Mouse (Mus musculus): Measurements from ENCODE around the gene Arhgap19. TPM values are rescaled to one million over a fixed set of nuclear protein-coding genes. Genes with fewer than 3 reads are reported as not detected.

The Arhgap19 gene
- polyA plus RNA-seq, 1 experiment = 2.1 TPM

DNA sequence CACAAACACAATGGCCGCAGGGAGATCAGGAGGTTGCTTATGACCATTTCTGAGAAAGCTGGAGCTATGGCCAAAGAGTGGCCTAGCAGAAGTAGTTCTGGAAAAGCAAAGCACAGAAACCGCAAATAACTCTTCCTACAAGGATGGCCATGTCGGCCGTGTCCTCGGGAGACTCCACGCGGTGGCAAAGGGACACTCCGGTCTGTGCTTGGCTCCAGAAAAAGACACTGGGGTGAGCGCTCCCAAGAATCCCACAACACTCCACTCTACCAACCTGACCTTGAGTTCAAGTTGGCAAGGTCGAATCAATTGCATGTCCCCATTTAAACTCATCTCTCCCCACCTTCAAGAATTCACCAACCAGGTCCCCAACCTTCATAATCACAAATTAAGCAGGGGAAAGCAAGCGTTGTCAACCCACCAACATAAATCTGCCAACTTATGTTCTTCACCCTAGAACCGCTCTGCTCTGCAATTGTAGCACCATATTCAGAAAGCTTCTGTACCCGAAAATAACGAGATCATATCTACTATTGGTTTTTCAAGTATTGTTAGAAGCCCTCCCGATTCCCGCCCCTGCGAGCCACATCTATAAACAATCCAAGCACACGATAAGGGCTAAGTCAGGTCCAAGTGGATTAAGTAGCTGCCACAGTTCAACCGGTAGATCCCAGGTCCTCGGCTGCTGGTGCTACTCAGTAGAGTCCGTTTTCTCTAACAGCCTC lies 44.7 kb upstream of the Arhgap19 start:
- 8% methylated on average over 21 of the region's 21 CpGs for WGBS
- peak overlapping the region; percentile 97 for H3K4me3 ChIP-seq (ENCODE audit: low read depth, low read length)
- TF ChIP-seq CTCF (IDR thresholded peaks at IDR 0.05; ENCODE audit: extremely low read depth, insufficient read length, insufficient replicate concordance, low read depth, low read length) (no peak), POLR2A (IDR thresholded peaks at IDR 0.05; ENCODE audit: low read depth, low read length) (peak; percentile 13; the same call in 1 of the 2 replicates)
- H3K27ac ChIP-seq (ENCODE audit: insufficient read depth, low read depth, low read length) = peak overlapping the region; percentile 99
- H3K4me1 ChIP-seq (ENCODE audit: control insufficient read depth, insufficient read depth, insufficient read length, low read length) = peaks cover 5% of the 10 kb centered on the region
- no peaks in the 10 kb centered on the region for H3K36me3 ChIP-seq (ENCODE audit: control insufficient read depth, insufficient read depth, low read length)
- no peaks in the 10 kb centered on the region for H3K27me3 ChIP-seq (ENCODE audit: control insufficient read depth, insufficient read depth, low read length)

DNA sequence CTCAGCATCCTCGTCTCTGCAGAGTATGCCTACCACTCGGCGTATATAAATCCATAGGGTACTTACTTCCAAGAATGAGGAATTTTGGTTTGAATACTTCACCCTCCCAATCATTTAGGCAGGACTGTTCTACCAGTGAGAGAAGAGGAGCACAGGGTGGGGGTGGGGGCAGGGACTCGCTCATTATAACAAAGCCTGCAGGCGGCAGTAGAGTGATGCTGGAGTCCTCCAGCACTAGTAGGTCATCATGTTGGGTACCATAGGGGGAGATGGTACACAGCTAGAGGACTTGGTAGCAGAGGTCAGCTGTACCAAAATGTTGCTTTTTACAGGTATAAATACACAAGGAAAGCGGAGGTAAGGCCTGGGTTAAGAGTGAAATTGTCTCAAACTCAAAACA lies 42.5 kb upstream of the Arhgap19 start:
- Histone ChIP-seq H3K4me3 (ENCODE audit: low read depth, low read length) (no peak overlapping the region), H3K36me3 (ENCODE audit: control insufficient read depth, insufficient read depth, low read length) (no peaks in the 10 kb centered on the region), H3K27ac (ENCODE audit: insufficient read depth, low read depth, low read length) (no peak overlapping the region), H3K27me3 (ENCODE audit: control insufficient read depth, insufficient read depth, low read length) (no peaks in the 10 kb centered on the region), H3K4me1 (ENCODE audit: control insufficient read depth, insufficient read depth, insufficient read length, low read length) (peaks cover 12% of the 10 kb centered on the region)
- peak; percentile 58; the same call in 1 of the 2 replicates for TF ChIP-seq CTCF (IDR thresholded peaks at IDR 0.05; ENCODE audit: extremely low read depth, insufficient read length, insufficient replicate concordance, low read depth, low read length)
- TF ChIP-seq POLR2A (IDR thresholded peaks at IDR 0.05; ENCODE audit: low read depth, low read length) = no peak
- whole genome bisulfite sequencing = 80% methylated on average over 6 of the region's 6 CpGs

DNA sequence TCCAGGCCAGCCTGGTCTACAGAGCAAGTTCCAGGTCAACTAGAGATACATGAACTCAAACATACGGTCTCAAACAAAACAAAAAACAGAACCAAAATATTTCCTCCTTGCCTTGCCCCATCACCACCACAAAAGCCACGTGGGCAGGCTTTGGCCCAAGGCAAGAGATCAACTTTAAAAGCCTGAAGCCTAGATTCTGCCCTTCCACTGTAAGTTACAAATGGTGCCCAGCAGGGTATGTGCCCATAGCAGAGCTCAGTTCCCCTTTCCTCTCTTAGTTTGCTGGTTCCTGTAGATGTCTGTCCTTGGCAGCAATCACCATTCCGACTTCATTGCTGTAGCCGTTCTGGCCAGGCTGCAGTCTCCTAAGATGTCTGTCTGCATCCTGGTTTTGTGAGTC lies 40.9 kb upstream of the Arhgap19 start:
- 73% methylated on average over 4 of the region's 4 CpGs for WGBS
- Histone ChIP-seq H3K27me3 (ENCODE audit: control insufficient read depth, insufficient read depth, low read length) (no peaks in the 10 kb centered on the region), H3K4me1 (ENCODE audit: control insufficient read depth, insufficient read depth, insufficient read length, low read length) (peaks cover 12% of the 10 kb centered on the region), H3K36me3 (ENCODE audit: control insufficient read depth, insufficient read depth, low read length) (no peaks in the 10 kb centered on the region), H3K27ac (ENCODE audit: insufficient read depth, low read depth, low read length) (no peak overlapping the region), H3K4me3 (ENCODE audit: low read depth, low read length) (no peak overlapping the region)
- no peak for TF ChIP-seq CTCF (IDR thresholded peaks at IDR 0.05; ENCODE audit: extremely low read depth, insufficient read length, insufficient replicate concordance, low read depth, low read length)
- no peak for TF ChIP-seq POLR2A (IDR thresholded peaks at IDR 0.05; ENCODE audit: low read depth, low read length)

DNA sequence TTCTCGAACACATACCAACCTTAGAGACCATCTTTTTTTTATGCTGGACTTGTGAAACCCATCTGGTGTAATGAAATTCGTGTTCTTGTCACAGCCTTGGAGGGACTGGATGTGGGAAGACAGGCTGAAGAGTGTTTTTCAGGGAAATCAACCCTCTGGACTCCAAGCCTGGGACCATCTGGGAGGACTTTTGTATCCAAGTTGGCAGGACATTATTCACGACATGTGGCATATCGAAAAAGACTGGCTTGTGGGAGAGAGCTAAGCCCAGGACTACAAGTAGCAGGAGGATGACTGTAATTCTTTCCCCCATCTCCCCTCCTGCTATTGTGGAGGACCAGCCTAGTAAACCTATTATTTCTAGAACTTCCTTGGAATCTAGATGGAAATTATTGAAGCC lies 40.3 kb upstream of the Arhgap19 start:
- no peak overlapping the region for H3K27ac ChIP-seq (ENCODE audit: insufficient read depth, low read depth, low read length)
- no peaks in the 10 kb centered on the region for H3K27me3 ChIP-seq (ENCODE audit: control insufficient read depth, insufficient read depth, low read length)
- 86% methylated on average over 4 of the region's 4 CpGs for WGBS
- H3K4me1 ChIP-seq (ENCODE audit: control insufficient read depth, insufficient read depth, insufficient read length, low read length) = peaks cover 15% of the 10 kb centered on the region
- no peak for TF ChIP-seq CTCF (IDR thresholded peaks at IDR 0.05; ENCODE audit: extremely low read depth, insufficient read length, insufficient replicate concordance, low read depth, low read length)
- no peak for TF ChIP-seq POLR2A (IDR thresholded peaks at IDR 0.05; ENCODE audit: low read depth, low read length)
- no peaks in the 10 kb centered on the region for H3K36me3 ChIP-seq (ENCODE audit: control insufficient read depth, insufficient read depth, low read length)
- no peak overlapping the region for H3K4me3 ChIP-seq (ENCODE audit: low read depth, low read length)

DNA sequence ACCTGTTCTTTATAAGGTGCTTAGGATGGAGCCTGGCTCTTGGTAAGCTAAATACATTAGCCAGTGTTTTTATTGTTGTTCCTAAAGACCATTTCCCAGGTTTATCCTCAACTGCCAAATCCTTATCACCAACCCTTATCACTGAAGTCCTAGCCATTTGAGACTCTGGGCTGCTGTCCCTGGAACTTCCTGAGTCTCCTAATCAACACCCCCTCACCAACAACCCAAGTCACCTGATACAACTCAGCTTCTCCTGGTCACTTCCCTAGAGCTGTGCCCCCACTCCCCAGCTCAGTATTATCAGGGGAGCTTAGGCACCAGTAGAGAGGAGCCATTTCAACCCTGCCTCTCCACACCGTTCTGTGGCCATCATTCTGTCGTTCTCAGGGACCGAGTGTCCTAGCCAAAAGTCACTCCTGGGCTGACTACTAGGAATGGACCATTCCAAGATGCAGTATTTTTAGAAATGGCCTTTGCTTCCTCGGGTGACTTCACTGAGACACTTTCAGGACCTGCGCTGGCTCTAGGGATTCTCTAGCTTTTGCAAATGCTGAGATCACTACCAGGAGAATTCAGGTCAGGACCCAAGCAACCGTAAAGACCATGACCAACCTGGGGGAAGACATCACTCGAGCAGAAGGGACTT lies 39.4 kb upstream of the Arhgap19 start:
- Histone ChIP-seq H3K4me1 (ENCODE audit: control insufficient read depth, insufficient read depth, insufficient read length, low read length) (peaks cover 23% of the 10 kb centered on the region; the same call in 1 of the 2 replicates), H3K36me3 (ENCODE audit: control insufficient read depth, insufficient read depth, low read length) (no peaks in the 10 kb centered on the region), H3K27me3 (ENCODE audit: control insufficient read depth, insufficient read depth, low read length) (no peaks in the 10 kb centered on the region), H3K4me3 (ENCODE audit: low read depth, low read length) (no peak overlapping the region), H3K27ac (ENCODE audit: insufficient read depth, low read depth, low read length) (peak overlapping the region; percentile 19; the same call in 1 of the 2 replicates)
- TF ChIP-seq CTCF (IDR thresholded peaks at IDR 0.05; ENCODE audit: extremely low read depth, insufficient read length, insufficient replicate concordance, low read depth, low read length) (no peak), POLR2A (IDR thresholded peaks at IDR 0.05; ENCODE audit: low read depth, low read length) (no peak)
- WGBS = 52% methylated on average over 7 of the region's 7 CpGs

DNA sequence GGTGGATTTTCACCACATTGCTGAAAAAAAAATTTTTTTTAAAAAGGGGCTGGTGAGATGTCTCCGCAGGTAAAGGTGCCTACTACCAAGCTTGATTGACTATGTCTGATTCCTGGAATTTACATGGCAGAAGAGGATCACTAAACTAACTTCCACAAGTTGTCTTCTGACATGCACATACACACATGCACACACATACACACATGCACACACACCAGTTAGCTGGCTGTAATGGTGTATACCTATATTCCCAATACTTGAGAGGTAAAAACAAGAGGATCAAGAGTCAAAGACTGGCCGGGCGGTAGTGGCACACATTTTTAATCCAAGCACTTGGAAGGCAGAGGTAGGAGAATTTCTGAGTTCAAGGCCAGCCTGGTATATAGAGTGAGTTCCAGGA lies 37.8 kb upstream of the Arhgap19 start:
- Histone ChIP-seq H3K4me1 (ENCODE audit: control insufficient read depth, insufficient read depth, insufficient read length, low read length) (peaks cover 18% of the 10 kb centered on the region; the same call in 1 of the 2 replicates), H3K27ac (ENCODE audit: insufficient read depth, low read depth, low read length) (peak overlapping the region; percentile 83), H3K36me3 (ENCODE audit: control insufficient read depth, insufficient read depth, low read length) (no peaks in the 10 kb centered on the region), H3K4me3 (ENCODE audit: low read depth, low read length) (no peak overlapping the region), H3K27me3 (ENCODE audit: control insufficient read depth, insufficient read depth, low read length) (no peaks in the 10 kb centered on the region)
- TF ChIP-seq CTCF (IDR thresholded peaks at IDR 0.05; ENCODE audit: extremely low read depth, insufficient read length, insufficient replicate concordance, low read depth, low read length) = no peak
- TF ChIP-seq POLR2A (IDR thresholded peaks at IDR 0.05; ENCODE audit: low read depth, low read length) = no peak
- 86% methylated on average over 3 of the region's 3 CpGs for WGBS

DNA sequence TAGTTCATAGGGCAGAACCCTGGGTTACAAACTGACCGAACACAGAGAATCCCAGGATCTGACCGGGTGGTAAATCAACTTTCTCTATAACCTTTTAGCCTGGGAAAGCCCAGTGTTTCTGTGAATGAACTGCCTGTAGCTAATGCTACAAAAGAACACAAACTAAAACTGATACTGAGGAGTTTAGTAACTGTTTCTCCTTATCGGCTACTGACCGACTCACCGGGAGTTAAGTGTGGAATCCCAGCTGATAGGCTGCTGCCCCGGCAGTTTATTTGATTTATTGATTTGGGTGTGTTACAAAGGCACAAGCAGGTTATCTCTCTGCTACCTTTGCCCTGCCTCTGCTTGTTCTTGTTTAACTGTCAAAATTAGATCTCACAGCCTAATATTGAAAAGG lies 37.0 kb upstream of the Arhgap19 start:
- Histone ChIP-seq H3K27ac (ENCODE audit: insufficient read depth, low read depth, low read length) (peak overlapping the region; percentile 96), H3K4me3 (ENCODE audit: low read depth, low read length) (no peak overlapping the region), H3K4me1 (ENCODE audit: control insufficient read depth, insufficient read depth, insufficient read length, low read length) (peaks cover 18% of the 10 kb centered on the region; the same call in 1 of the 2 replicates), H3K27me3 (ENCODE audit: control insufficient read depth, insufficient read depth, low read length) (no peaks in the 10 kb centered on the region), H3K36me3 (ENCODE audit: control insufficient read depth, insufficient read depth, low read length) (no peaks in the 10 kb centered on the region)
- 15% methylated on average over 6 of the region's 6 CpGs for WGBS
- no peak for TF ChIP-seq CTCF (IDR thresholded peaks at IDR 0.05; ENCODE audit: extremely low read depth, insufficient read length, insufficient replicate concordance, low read depth, low read length)

Measured in small intestine, adult 2 months (tissue).